Mouse (Mus musculus) kidney, embryonic 16.5 days (tissue): ENCODE measurements around the gene Pm20d1. TPM values are rescaled to one million over a fixed set of nuclear protein-coding genes. Genes with fewer than 3 reads are reported as not detected.

Source experiments
- ATAC-seq: fragments of 200-750 bp; cut with Nextera tagmentation; 2 replicates; pipeline ENCODE4 v1.8.0; 2017; ENCODE audit warnings: moderate TSS enrichment; ENCODE audit not compliant: low FRiP score, low TSS enrichment
- H3K27ac ChIP-seq: fragments of 300-500 bp; sonication (generic); 2 replicates; pipeline ENCODE4 v1.5.1; 2014; ENCODE audit warnings: low read length
- H3K27me3 ChIP-seq: fragments of 300-500 bp; sonication (generic); 2 replicates; pipeline ENCODE4 v1.6.1; 2014; ENCODE audit warnings: low read length, control low read depth, mixed read lengths; ENCODE audit not compliant: insufficient read depth
- H3K36me3 ChIP-seq: fragments of 300-500 bp; sonication (generic); 2 replicates; pipeline ENCODE4 v1.6.1; 2014; ENCODE audit warnings: low read length, control low read depth, mixed read lengths; ENCODE audit not compliant: insufficient read depth
- H3K4me1 ChIP-seq: fragments of 300-500 bp; sonication (generic); 2 replicates; pipeline ENCODE4 v1.6.1; 2014; ENCODE audit warnings: low read length, control low read depth, mixed read lengths; ENCODE audit not compliant: insufficient read depth
- H3K4me2 ChIP-seq: fragments of 300-500 bp; sonication (generic); replicated peaks from 2 replicates; pipeline ENCODE4 v1.6.1; 2014; ENCODE audit warnings: low read depth, low read length
- H3K4me3 ChIP-seq: fragments of 300-500 bp; sonication (generic); 2 replicates; pipeline ENCODE4 v1.5.1; 2014; ENCODE audit warnings: mild to moderate bottlenecking, low read length
- H3K9ac ChIP-seq: fragments of 300-500 bp; sonication (generic); replicated peaks from 2 replicates; pipeline ENCODE4 v1.6.1; 2014; ENCODE audit warnings: low read length
- H3K9me3 ChIP-seq: fragments of 300-500 bp; sonication (generic); 2 replicates; pipeline ENCODE4 v1.6.1; 2016; ENCODE audit warnings: low read length, control low read depth
- WGBS: fragments of 180-500 bp; shearing (Covaris S2); extraction: QIAGEN DNeasy Blood & Tissue Kit; methylation state at CpG from one replicate; pipeline ENCODE4 v1.1.7; 2014; 5-methylcytosine and 5-hydroxymethylcytosine counted together
- polyA plus RNA-seq: library from polyadenylated mRNA; unstranded; fragments of >200 nt; fragmentation: Nextera tagmentation; extraction: Ambion mirVana; gene quantifications from 2 replicates; pipeline ENCODE4 v1.2.1, GENCODE M21; 2015

Gene Pm20d1
- polyA plus RNA-seq, 1 experiment from 2014 or later, result 4.2 TPM

DNA sequence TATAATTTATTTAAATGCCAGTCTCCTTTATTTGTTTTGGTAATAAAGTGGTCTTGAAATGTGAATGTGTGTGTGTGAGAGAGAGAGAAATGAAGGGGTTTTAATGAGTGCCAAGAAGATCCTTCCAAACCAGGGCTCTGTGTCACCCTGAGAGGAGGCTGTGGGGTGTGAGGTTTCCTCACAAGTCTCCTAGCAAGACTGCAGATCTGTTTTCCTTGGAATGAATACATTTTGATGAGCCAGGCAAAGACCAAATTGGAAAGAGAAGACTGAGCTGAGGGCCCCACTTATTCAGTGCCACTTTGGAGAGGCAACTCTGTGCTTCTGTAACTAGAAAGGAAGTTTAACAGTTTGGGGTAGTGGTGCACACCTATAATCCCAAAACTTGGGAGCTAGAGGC is 25.7 kb upstream of the Pm20d1 start:
- no peak for ATAC-seq
- Histone ChIP-seq H3K9ac (no peak overlapping the region), H3K4me3 (no peak overlapping the region), H3K9me3 (no peaks in the 10 kb centered on the region), H3K4me2 (no peak overlapping the region), H3K36me3 (no peaks in the 10 kb centered on the region), H3K27ac (no peak overlapping the region), H3K4me1 (no peaks in the 10 kb centered on the region), H3K27me3 (no peaks in the 10 kb centered on the region)

GRCm38 (mm10) chr1:131794591-131794990 is 2.6 kb upstream of the Pm20d1 start:
- no peaks in the 10 kb centered on the region for H3K36me3 ChIP-seq
- H3K27me3 ChIP-seq, result peaks cover 4% of the 10 kb centered on the region; the same call in 1 of the 2 replicates
- H3K9ac ChIP-seq, result no peak overlapping the region
- no peaks in the 10 kb centered on the region for H3K9me3 ChIP-seq
- whole genome bisulfite sequencing, result 39% methylated on average over 3 of the region's 3 CpGs
- H3K4me2 ChIP-seq, result no peak overlapping the region
- H3K27ac ChIP-seq, result no peak overlapping the region
- no peak for ATAC-seq
- H3K4me1 ChIP-seq, result no peaks in the 10 kb centered on the region
- H3K4me3 ChIP-seq, result no peak overlapping the region

GRCm38 (mm10) chr1:131795171-131795570 is 2.0 kb upstream of the Pm20d1 start:
- Histone ChIP-seq H3K9me3 (no peaks in the 10 kb centered on the region), H3K4me1 (no peaks in the 10 kb centered on the region), H3K4me3 (no peak overlapping the region), H3K4me2 (no peak overlapping the region), H3K27me3 (peaks cover 4% of the 10 kb centered on the region; the same call in 1 of the 2 replicates), H3K27ac (no peak overlapping the region), H3K36me3 (no peaks in the 10 kb centered on the region), H3K9ac (no peak overlapping the region)
- 86% methylated on average over 3 of the region's 3 CpGs for WGBS
- ATAC-seq, result no peak

- no peak for ATAC-seq
- WGBS, result 55% methylated on average over 1 of the region's 1 CpGs
- Histone ChIP-seq H3K27ac (no peak overlapping the region), H3K4me1 (no peaks in the 10 kb centered on the region), H3K9me3 (no peaks in the 10 kb centered on the region), H3K4me2 (no peak overlapping the region), H3K9ac (no peak overlapping the region), H3K4me3 (no peak overlapping the region), H3K36me3 (no peaks in the 10 kb centered on the region), H3K27me3 (peaks cover 4% of the 10 kb centered on the region; the same call in 1 of the 2 replicates)
Measured at GRCm38 (mm10) chr1:131800001-131800400, 2.8 kb downstream of the Pm20d1 start.

- WGBS, result 94% methylated on average over 8 of the region's 8 CpGs
- ATAC-seq, result no peak
Measured at GRCm38 (mm10) chr1:131801071-131801470, 3.9 kb downstream of the Pm20d1 start.

DNA sequence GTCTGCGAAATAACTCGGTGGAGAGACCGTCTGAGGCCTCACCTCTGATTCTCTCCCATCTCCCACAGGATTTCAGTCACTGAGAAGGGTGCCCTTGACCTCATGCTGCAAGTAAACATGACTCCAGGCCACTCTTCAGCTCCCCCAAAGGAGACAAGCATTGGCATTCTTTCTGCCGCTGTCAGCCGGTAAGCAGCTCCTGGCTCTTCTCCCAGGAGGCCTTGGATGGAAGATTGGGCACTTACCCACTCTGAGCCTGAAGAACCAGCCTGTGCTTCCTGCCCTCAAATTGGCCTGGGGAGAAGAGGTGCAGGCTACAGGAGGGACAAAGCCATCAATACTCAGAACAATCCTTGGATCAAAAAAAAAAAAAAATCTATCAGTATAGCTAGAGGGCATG is 5.5 kb downstream of the Pm20d1 start:
- H3K27me3 ChIP-seq, result peaks cover 4% of the 10 kb centered on the region; the same call in 1 of the 2 replicates
- no peak overlapping the region for H3K9ac ChIP-seq
- H3K4me3 ChIP-seq, result no peak overlapping the region
- ATAC-seq, result no peak
- H3K36me3 ChIP-seq, result no peaks in the 10 kb centered on the region
- no peaks in the 10 kb centered on the region for H3K9me3 ChIP-seq
- no peaks in the 10 kb centered on the region for H3K4me1 ChIP-seq
- 74% methylated on average over 5 of the region's 5 CpGs for WGBS
- H3K4me2 ChIP-seq, result no peak overlapping the region
- H3K27ac ChIP-seq, result no peak overlapping the region

More at GRCm38 (mm10) chr1:131801071-131801470, 3.9 kb downstream of the Pm20d1 start:
- Histone ChIP-seq H3K36me3 (no peaks in the 10 kb centered on the region), H3K27me3 (peaks cover 4% of the 10 kb centered on the region; the same call in 1 of the 2 replicates), H3K4me2 (no peak overlapping the region), H3K4me1 (no peaks in the 10 kb centered on the region), H3K4me3 (no peak overlapping the region), H3K9me3 (no peaks in the 10 kb centered on the region), H3K27ac (no peak overlapping the region), H3K9ac (no peak overlapping the region)

- no peak overlapping the region for H3K4me3 ChIP-seq
- H3K27me3 ChIP-seq, result no peaks in the 10 kb centered on the region
- H3K27ac ChIP-seq, result no peak overlapping the region
- H3K9ac ChIP-seq, result no peak overlapping the region
- no peaks in the 10 kb centered on the region for H3K9me3 ChIP-seq
- no peaks in the 10 kb centered on the region for H3K4me1 ChIP-seq
- H3K4me2 ChIP-seq, result no peak overlapping the region
- H3K36me3 ChIP-seq, result no peaks in the 10 kb centered on the region
- ATAC-seq, result no peak
- WGBS, result 88% methylated on average over 3 of the region's 3 CpGs
Measured at GRCm38 (mm10) chr1:131804166-131804565, 7.0 kb downstream of the Pm20d1 start.

- Histone ChIP-seq H3K27ac (no peak overlapping the region), H3K4me1 (0 out of 2 replicates have a peak, but pooled peaks cover 4% of the 10 kb centered on the region), H3K4me2 (no peak overlapping the region), H3K36me3 (no peaks in the 10 kb centered on the region), H3K9me3 (no peaks in the 10 kb centered on the region), H3K27me3 (no peaks in the 10 kb centered on the region), H3K4me3 (no peak overlapping the region), H3K9ac (no peak overlapping the region)
- 70% methylated on average over 1 of the region's 1 CpGs for WGBS
- ATAC-seq, result no peak
Measured at GRCm38 (mm10) chr1:131808986-131809385, 11.8 kb downstream of the Pm20d1 start.

GRCm38 (mm10) chr1:131809651-131810050 is 12.5 kb downstream of the Pm20d1 start:
- H3K9ac ChIP-seq, result no peak overlapping the region

GRCm38 (mm10) chr1:131811393-131811792 is 14.2 kb downstream of the Pm20d1 start:
- no peak overlapping the region for H3K27ac ChIP-seq
- H3K4me1 ChIP-seq, result 0 out of 2 replicates have a peak, but pooled peaks cover 4% of the 10 kb centered on the region
- no peak for ATAC-seq
- H3K9me3 ChIP-seq, result no peaks in the 10 kb centered on the region
- WGBS, result 63% methylated on average over 1 of the region's 1 CpGs
- H3K9ac ChIP-seq, result no peak overlapping the region
- H3K27me3 ChIP-seq, result no peaks in the 10 kb centered on the region
- no peaks in the 10 kb centered on the region for H3K36me3 ChIP-seq
- H3K4me3 ChIP-seq, result no peak overlapping the region
- no peak overlapping the region for H3K4me2 ChIP-seq

More at GRCm38 (mm10) chr1:131809651-131810050, 12.5 kb downstream of the Pm20d1 start:
- Histone ChIP-seq H3K4me2 (no peak overlapping the region), H3K4me1 (0 out of 2 replicates have a peak, but pooled peaks cover 4% of the 10 kb centered on the region), H3K9me3 (no peaks in the 10 kb centered on the region), H3K36me3 (no peaks in the 10 kb centered on the region), H3K4me3 (no peak overlapping the region), H3K27me3 (no peaks in the 10 kb centered on the region), H3K27ac (no peak overlapping the region)
- ATAC-seq, result no peak
- WGBS, result 76% methylated on average over 2 of the region's 2 CpGs
